Mouse (Mus musculus) cerebral cortex, adult 2 months (tissue): ENCODE measurements around the gene Gm21094.

Experiments
- WGBS: fragments of 180-500 bp; shearing (Covaris S2); methylation state at CpG from one replicate; pipeline ENCODE4 v1.1.7; 2018; 5-methylcytosine and 5-hydroxymethylcytosine counted together

Gene Gm21094

DNA sequence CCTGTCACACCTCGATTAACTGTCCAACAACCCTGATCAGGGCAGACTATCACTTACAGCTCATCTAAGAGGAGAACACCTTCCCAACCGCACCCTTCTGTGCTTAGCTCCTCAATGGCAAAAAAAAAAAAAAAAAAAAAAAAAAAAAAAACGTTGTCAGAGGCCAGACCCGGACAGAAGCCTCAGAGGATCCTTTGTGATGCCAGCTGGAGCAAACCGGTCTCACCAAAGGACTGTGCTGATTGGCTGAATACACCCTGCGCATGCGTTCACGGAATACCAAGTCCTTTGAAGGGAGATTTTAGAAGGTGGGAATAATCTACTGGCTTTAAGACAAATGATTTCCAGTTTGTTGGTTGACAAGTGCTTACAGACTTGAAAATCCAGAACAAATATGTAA lies at the start of gene Gm21094:
Gene Gm21094, minus strand, starts transcription at position 101 of the 400 bp plus-strand sequence.
- WGBS, result no CpG with 5 or more reads among the region's 8 CpGs
